Mouse (Mus musculus) forebrain, embryonic 16.5 days (tissue): ENCODE measurements around the gene Rnf220. TPM values are rescaled to one million over a fixed set of nuclear protein-coding genes. Genes with fewer than 3 reads are reported as not detected.

ENCODE experiments used
- ATAC-seq: fragments of 200-750 bp; cut with Nextera tagmentation; 2 replicates; pipeline ENCODE4 v1.8.0; 2017; ENCODE audit warnings: mild to moderate bottlenecking, moderate library complexity
- H3K27ac ChIP-seq: fragments of 300-500 bp; sonication (generic); 2 replicates; pipeline ENCODE4 v1.5.1; 2014; ENCODE audit warnings: low read length, control low read depth
- H3K27me3 ChIP-seq: fragments of 300-500 bp; sonication (generic); replicated peaks from 2 replicates; pipeline ENCODE4 v1.6.1; 2014; ENCODE audit warnings: low read length; ENCODE audit not compliant: control insufficient read depth, insufficient read depth
- H3K36me3 ChIP-seq: fragments of 300-500 bp; sonication (generic); 2 replicates; pipeline ENCODE4 v1.6.1; 2014; ENCODE audit not compliant: control insufficient read depth, insufficient read depth
- H3K4me1 ChIP-seq: fragments of 300-500 bp; sonication (generic); replicated peaks from 2 replicates; pipeline ENCODE4 v1.6.1; 2014; ENCODE audit warnings: low read length; ENCODE audit not compliant: control insufficient read depth, insufficient read depth
- H3K4me2 ChIP-seq: fragments of 300-500 bp; sonication (generic); 2 replicates; pipeline ENCODE4 v1.6.1; 2014; ENCODE audit warnings: mild to moderate bottlenecking, low read length, control low read depth
- H3K4me3 ChIP-seq: fragments of 300-500 bp; sonication (generic); replicated peaks from 2 replicates; pipeline ENCODE4 v1.5.1; 2014; ENCODE audit warnings: mild to moderate bottlenecking, low read length, control low read depth
- H3K9ac ChIP-seq: fragments of 300-500 bp; sonication (generic); replicated peaks from 2 replicates; pipeline ENCODE4 v1.6.1; 2014; ENCODE audit warnings: low read depth, low read length, control low read depth
- H3K9me3 ChIP-seq: fragments of 300-500 bp; sonication (generic); 2 replicates; pipeline ENCODE4 v1.6.1; 2016; ENCODE audit warnings: low read length; ENCODE audit not compliant: control insufficient read depth
- WGBS: fragments of 180-500 bp; shearing (Covaris S2); extraction: QIAGEN DNeasy Blood & Tissue Kit; methylation state at CpG from one replicate; pipeline ENCODE4 v1.1.7; 2014; 5-methylcytosine and 5-hydroxymethylcytosine counted together
- polyA plus RNA-seq: library from polyadenylated mRNA; unstranded; fragments of >200 nt; fragmentation: Nextera tagmentation; extraction: Ambion mirVana; gene quantifications from 2 replicates; pipeline ENCODE4 v1.2.1, GENCODE M21; 2015

The Rnf220 gene
- polyA plus RNA-seq, 1 experiment from 2014 or later, result 129 TPM

- no peak overlapping the region for H3K4me2 ChIP-seq
- no peak overlapping the region for H3K9ac ChIP-seq
- no peaks in the 10 kb centered on the region for H3K9me3 ChIP-seq
- no peak overlapping the region for H3K4me3 ChIP-seq
- H3K36me3 ChIP-seq, result no peaks in the 10 kb centered on the region
- peaks cover 3% of the 10 kb centered on the region; the same call in 1 of the 2 replicates for H3K4me1 ChIP-seq
- no peak for ATAC-seq
- WGBS, result 71% methylated on average over 4 of the region's 4 CpGs
- H3K27me3 ChIP-seq, result no peaks in the 10 kb centered on the region
- H3K27ac ChIP-seq, result no peak overlapping the region
Measured at GRCm38 (mm10) chr4:117469471-117469870, 27.4 kb downstream of the Rnf220 start.

- Histone ChIP-seq H3K4me3 (no peak overlapping the region), H3K4me2 (no peak overlapping the region), H3K27me3 (no peaks in the 10 kb centered on the region), H3K27ac (no peak overlapping the region), H3K9me3 (no peaks in the 10 kb centered on the region), H3K4me1 (peaks cover 3% of the 10 kb centered on the region; the same call in 1 of the 2 replicates), H3K36me3 (no peaks in the 10 kb centered on the region), H3K9ac (no peak overlapping the region)
- WGBS, result 88% methylated on average over 7 of the region's 7 CpGs
- ATAC-seq, result no peak
Measured at GRCm38 (mm10) chr4:117467936-117468335, 28.9 kb downstream of the Rnf220 start.

- 85% methylated on average over 1 of the region's 1 CpGs for WGBS
- Histone ChIP-seq H3K9me3 (no peaks in the 10 kb centered on the region), H3K9ac (no peak overlapping the region), H3K4me3 (no peak overlapping the region), H3K27me3 (no peaks in the 10 kb centered on the region), H3K4me1 (no peaks in the 10 kb centered on the region), H3K4me2 (no peak overlapping the region), H3K27ac (no peak overlapping the region), H3K36me3 (no peaks in the 10 kb centered on the region)
- ATAC-seq, result no peak
Measured at GRCm38 (mm10) chr4:117449151-117449550, 47.7 kb downstream of the Rnf220 start.

- no peak overlapping the region for H3K27ac ChIP-seq
- WGBS, result 94% methylated on average over 3 of the region's 3 CpGs
- no peak for ATAC-seq
Measured at GRCm38 (mm10) chr4:117447926-117448325, 48.9 kb downstream of the Rnf220 start.

GRCm38 (mm10) chr4:117445516-117446207, 51.2 kb downstream of the Rnf220 start:
- H3K9ac ChIP-seq, result no peak overlapping the region
- H3K36me3 ChIP-seq, result no peaks in the 10 kb centered on the region
- ATAC-seq, result no peak
- no peak overlapping the region for H3K27ac ChIP-seq
- 84% methylated on average over 19 of the region's 19 CpGs for WGBS
- no peaks in the 10 kb centered on the region for H3K27me3 ChIP-seq
- H3K9me3 ChIP-seq, result no peaks in the 10 kb centered on the region
- no peak overlapping the region for H3K4me3 ChIP-seq
- no peak overlapping the region for H3K4me2 ChIP-seq
- H3K4me1 ChIP-seq, result no peaks in the 10 kb centered on the region

More at GRCm38 (mm10) chr4:117447926-117448325, 48.9 kb downstream of the Rnf220 start:
- no peaks in the 10 kb centered on the region for H3K9me3 ChIP-seq
- no peak overlapping the region for H3K9ac ChIP-seq
- H3K27me3 ChIP-seq, result no peaks in the 10 kb centered on the region
- no peaks in the 10 kb centered on the region for H3K36me3 ChIP-seq
- H3K4me2 ChIP-seq, result no peak overlapping the region
- H3K4me3 ChIP-seq, result no peak overlapping the region
- H3K4me1 ChIP-seq, result no peaks in the 10 kb centered on the region

- 70% methylated on average over 3 of the region's 3 CpGs for WGBS
- no peak overlapping the region for H3K4me3 ChIP-seq
- no peak for ATAC-seq
- no peak overlapping the region for H3K27ac ChIP-seq
- no peak overlapping the region for H3K9ac ChIP-seq
- no peaks in the 10 kb centered on the region for H3K9me3 ChIP-seq
- H3K36me3 ChIP-seq, result no peaks in the 10 kb centered on the region
- no peaks in the 10 kb centered on the region; the same call in 1 of the 2 replicates for H3K27me3 ChIP-seq
- H3K4me2 ChIP-seq, result no peak overlapping the region
- 0 out of 2 replicates have a peak, but pooled peaks cover 2% of the 10 kb centered on the region for H3K4me1 ChIP-seq
Measured at GRCm38 (mm10) chr4:117438919-117439318, 57.9 kb downstream of the Rnf220 start.

- Histone ChIP-seq H3K27ac (no peak overlapping the region), H3K27me3 (no peaks in the 10 kb centered on the region; the same call in 1 of the 2 replicates), H3K9ac (no peak overlapping the region), H3K4me2 (no peak overlapping the region), H3K4me3 (no peak overlapping the region), H3K36me3 (no peaks in the 10 kb centered on the region), H3K9me3 (no peaks in the 10 kb centered on the region), H3K4me1 (0 out of 2 replicates have a peak, but pooled peaks cover 2% of the 10 kb centered on the region)
- ATAC-seq, result no peak
- 82% methylated on average over 14 of the region's 14 CpGs for WGBS
Measured at GRCm38 (mm10) chr4:117438064-117438463, 58.8 kb downstream of the Rnf220 start.

GRCm38 (mm10) chr4:117436995-117437660, 59.7 kb downstream of the Rnf220 start:
- 26% methylated on average over 14 of the region's 14 CpGs for WGBS
- no peak overlapping the region for H3K4me3 ChIP-seq
- H3K36me3 ChIP-seq, result no peaks in the 10 kb centered on the region
- no peak overlapping the region for H3K9ac ChIP-seq
- ATAC-seq, result no peak
- no peak overlapping the region for H3K27ac ChIP-seq
- H3K4me1 ChIP-seq, result 0 out of 2 replicates have a peak, but pooled peaks cover 2% of the 10 kb centered on the region
- H3K4me2 ChIP-seq, result no peak overlapping the region
- no peaks in the 10 kb centered on the region for H3K9me3 ChIP-seq
- H3K27me3 ChIP-seq, result peaks cover 4% of the 10 kb centered on the region; the same call in 1 of the 2 replicates

- Histone ChIP-seq H3K27ac (no peak overlapping the region), H3K4me2 (no peak overlapping the region), H3K4me3 (no peak overlapping the region), H3K9ac (no peak overlapping the region), H3K36me3 (no peaks in the 10 kb centered on the region), H3K9me3 (no peaks in the 10 kb centered on the region), H3K27me3 (peaks cover 4% of the 10 kb centered on the region; the same call in 1 of the 2 replicates), H3K4me1 (0 out of 2 replicates have a peak, but pooled peaks cover 2% of the 10 kb centered on the region)
- ATAC-seq, result 0 out of 2 replicates have a peak, but pooled peaks have one; percentile 38
- 46% methylated on average over 8 of the region's 8 CpGs for WGBS
Measured at GRCm38 (mm10) chr4:117434336-117434735, 62.5 kb downstream of the Rnf220 start.
